Mouse (Mus musculus) kidney, embryonic 15.5 days (tissue): Measurements from ENCODE around the gene A430078G23Rik. TPM values are rescaled to one million over a fixed set of nuclear protein-coding genes. Genes with fewer than 3 reads are reported as not detected.

ENCODE experiments used
- ATAC-seq: fragments of 200-750 bp; cut with Nextera tagmentation; replicated peaks from 2 replicates; pipeline ENCODE4 v1.8.0; 2017; ENCODE audit warnings: moderate TSS enrichment; ENCODE audit not compliant: low FRiP score
- H3K27ac ChIP-seq: fragments of 300-500 bp; sonication (generic); 2 replicates; pipeline ENCODE4 v1.5.1; 2015; ENCODE audit warnings: mild to moderate bottlenecking, inconsistent platforms
- H3K27me3 ChIP-seq: fragments of 300-500 bp; sonication (generic); 2 replicates; pipeline ENCODE4 v1.6.1; 2015; ENCODE audit warnings: inconsistent platforms
- H3K36me3 ChIP-seq: fragments of 300-500 bp; sonication (generic); 2 replicates; pipeline ENCODE4 v1.6.1; 2015; ENCODE audit warnings: inconsistent platforms
- H3K4me1 ChIP-seq: fragments of 300-500 bp; sonication (generic); 2 replicates; pipeline ENCODE4 v1.6.1; 2015; ENCODE audit warnings: inconsistent platforms
- H3K4me2 ChIP-seq: fragments of 300-500 bp; sonication (generic); 2 replicates; pipeline ENCODE4 v1.6.1; 2015; ENCODE audit warnings: moderate library complexity, mild to moderate bottlenecking, inconsistent platforms
- H3K4me3 ChIP-seq: fragments of 300-500 bp; sonication (generic); replicated peaks from 2 replicates; pipeline ENCODE4 v1.5.1; 2015; ENCODE audit warnings: mild to moderate bottlenecking, inconsistent platforms
- H3K9ac ChIP-seq: fragments of 300-500 bp; sonication (generic); 2 replicates; pipeline ENCODE4 v1.6.1; 2015; ENCODE audit warnings: mild to moderate bottlenecking, inconsistent platforms
- H3K9me3 ChIP-seq: fragments of 300-500 bp; sonication (generic); replicated peaks from 2 replicates; pipeline ENCODE4 v1.6.1; 2016; ENCODE audit warnings: inconsistent platforms
- WGBS: fragments of 180-500 bp; shearing (Covaris S2); methylation state at CpG from one replicate; pipeline ENCODE4 v1.1.7; 2015; ENCODE audit warnings: mixed read lengths; 5-methylcytosine and 5-hydroxymethylcytosine counted together
- polyA plus RNA-seq: library from polyadenylated mRNA; unstranded; fragments of >200 nt; fragmentation: Nextera tagmentation; extraction: Ambion mirVana; gene quantifications from 2 replicates; pipeline ENCODE4 v1.2.1, GENCODE M21; 2015

Gene A430078G23Rik
- polyA plus RNA-seq, 1 experiment from 2014 or later: 0.12 TPM

DNA sequence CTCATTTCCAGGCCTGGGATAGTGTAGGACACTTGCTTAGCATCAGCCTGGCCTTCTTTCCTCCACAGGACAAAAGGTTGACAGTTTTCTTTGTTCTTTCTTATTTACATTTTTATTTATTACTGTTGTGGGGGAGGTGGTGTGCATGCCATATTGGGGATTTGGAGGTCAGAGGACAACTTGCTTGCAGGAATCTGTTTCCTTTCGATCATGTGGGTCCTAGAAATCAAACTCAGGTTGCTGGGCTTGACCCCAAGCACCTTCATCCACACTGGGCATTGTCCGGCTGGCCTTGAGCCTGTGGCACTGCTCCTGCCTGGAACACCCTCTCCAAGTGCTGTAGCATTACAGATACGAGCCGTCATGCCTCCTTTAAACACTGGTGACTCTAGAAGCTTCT, 63.6 kb downstream of the A430078G23Rik start:
- H3K4me2 ChIP-seq: no peak overlapping the region
- H3K4me1 ChIP-seq: peaks cover 57% of the 10 kb centered on the region
- 23% methylated on average over 4 of the region's 4 CpGs for WGBS
- no peak overlapping the region for H3K9ac ChIP-seq
- ATAC-seq: peak; percentile 41; the same call in 1 of the 2 replicates
- H3K9me3 ChIP-seq: no peaks in the 10 kb centered on the region
- peak overlapping the region; percentile 73 for H3K27ac ChIP-seq
- no peaks in the 10 kb centered on the region for H3K36me3 ChIP-seq
- no peak overlapping the region for H3K4me3 ChIP-seq
- no peaks in the 10 kb centered on the region for H3K27me3 ChIP-seq

DNA sequence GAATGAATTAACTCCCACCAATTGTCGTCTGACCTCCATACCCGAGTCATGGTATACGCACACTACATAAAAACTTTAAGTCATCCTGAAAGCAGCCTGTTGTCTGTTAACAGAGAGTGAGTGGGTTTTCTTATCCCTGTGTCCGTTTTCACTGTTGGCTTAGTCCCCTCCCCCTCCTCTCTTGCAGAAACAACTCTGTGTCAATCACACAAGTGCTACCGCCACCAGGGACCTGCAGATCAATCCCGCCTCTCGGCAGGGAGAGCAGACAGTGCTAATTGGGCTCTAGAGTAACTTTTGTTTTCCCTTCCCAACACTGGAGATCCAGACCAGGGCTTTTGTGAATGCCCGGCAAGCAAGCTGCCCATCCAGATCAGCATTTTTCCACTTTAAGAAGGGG, 64.2 kb downstream of the A430078G23Rik start:
- H3K27ac ChIP-seq: peak overlapping the region; percentile 73
- H3K4me3 ChIP-seq: no peak overlapping the region
- no peaks in the 10 kb centered on the region for H3K36me3 ChIP-seq
- no peak overlapping the region for H3K9ac ChIP-seq
- 8% methylated on average over 8 of the region's 8 CpGs for WGBS
- no peaks in the 10 kb centered on the region for H3K27me3 ChIP-seq
- H3K9me3 ChIP-seq: no peaks in the 10 kb centered on the region
- peak overlapping the region; percentile 5; the same call in 1 of the 2 replicates for H3K4me2 ChIP-seq
- H3K4me1 ChIP-seq: peaks cover 57% of the 10 kb centered on the region
- peak; percentile 75 for ATAC-seq

DNA sequence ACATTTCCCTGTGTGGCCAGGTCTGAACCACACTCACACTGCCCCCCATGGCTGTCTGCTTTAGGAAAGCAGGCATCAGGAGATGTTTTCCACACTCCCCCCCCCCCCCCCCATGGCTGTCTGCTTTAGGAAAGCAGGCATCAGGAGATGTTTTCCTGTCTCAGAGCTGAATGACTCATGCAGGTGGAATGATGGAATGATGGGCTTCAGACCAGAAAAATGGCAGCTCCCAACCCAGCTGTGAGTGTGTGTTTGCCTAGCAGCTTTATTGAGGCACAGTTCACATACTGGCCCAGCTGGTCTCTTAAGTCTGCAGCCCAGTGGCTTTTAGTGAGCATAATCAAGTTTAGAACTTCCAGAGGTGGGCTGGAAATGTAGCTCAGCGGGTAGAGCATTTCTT, 64.9 kb downstream of the A430078G23Rik start:
- Histone ChIP-seq H3K4me2 (peak overlapping the region; percentile 5; the same call in 1 of the 2 replicates), H3K27me3 (no peaks in the 10 kb centered on the region), H3K4me1 (peaks cover 57% of the 10 kb centered on the region), H3K36me3 (no peaks in the 10 kb centered on the region), H3K9me3 (no peaks in the 10 kb centered on the region), H3K9ac (no peak overlapping the region), H3K4me3 (no peak overlapping the region), H3K27ac (peak overlapping the region; percentile 73)
- 89% methylated on average over 1 of the region's 1 CpGs for WGBS
- ATAC-seq: no peak

DNA sequence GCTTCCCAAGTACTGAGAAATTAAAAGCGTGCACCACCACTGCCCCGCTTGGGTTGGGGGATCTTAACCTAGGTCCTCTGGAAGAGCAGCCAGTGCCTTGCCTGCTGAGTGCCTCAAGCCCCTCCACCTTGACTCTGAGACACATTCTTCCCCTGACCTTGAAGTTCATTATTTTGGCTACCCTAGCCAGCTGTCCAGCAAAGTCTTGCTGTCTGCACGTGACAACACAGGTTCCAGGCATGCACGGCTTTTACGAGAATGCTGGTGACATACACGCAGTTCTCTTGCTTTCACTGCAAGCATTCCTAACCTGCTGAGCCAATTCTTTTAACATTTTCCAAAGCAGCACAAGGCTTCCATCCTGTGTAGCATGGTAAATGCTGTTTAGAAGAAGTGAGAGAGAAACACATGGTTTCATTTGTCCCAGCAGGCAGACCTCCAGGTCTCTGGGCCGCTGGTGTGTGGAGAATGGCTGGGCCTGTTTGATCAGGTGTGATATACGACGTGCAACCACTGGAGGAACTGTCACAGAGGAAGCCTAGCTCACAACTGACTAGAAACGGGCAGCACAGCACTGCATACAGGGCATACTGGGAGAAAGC, 67.0 kb downstream of the A430078G23Rik start:
- Histone ChIP-seq H3K9me3 (no peaks in the 10 kb centered on the region), H3K36me3 (0 out of 2 replicates have a peak, but pooled peaks cover 2% of the 10 kb centered on the region), H3K4me3 (no peak overlapping the region), H3K9ac (no peak overlapping the region), H3K4me2 (no peak overlapping the region), H3K27ac (peak overlapping the region; percentile 68; the same call in 1 of the 2 replicates), H3K4me1 (peaks cover 49% of the 10 kb centered on the region), H3K27me3 (no peaks in the 10 kb centered on the region)
- no peak for ATAC-seq
- WGBS: 39% methylated on average over 10 of the region's 10 CpGs

DNA sequence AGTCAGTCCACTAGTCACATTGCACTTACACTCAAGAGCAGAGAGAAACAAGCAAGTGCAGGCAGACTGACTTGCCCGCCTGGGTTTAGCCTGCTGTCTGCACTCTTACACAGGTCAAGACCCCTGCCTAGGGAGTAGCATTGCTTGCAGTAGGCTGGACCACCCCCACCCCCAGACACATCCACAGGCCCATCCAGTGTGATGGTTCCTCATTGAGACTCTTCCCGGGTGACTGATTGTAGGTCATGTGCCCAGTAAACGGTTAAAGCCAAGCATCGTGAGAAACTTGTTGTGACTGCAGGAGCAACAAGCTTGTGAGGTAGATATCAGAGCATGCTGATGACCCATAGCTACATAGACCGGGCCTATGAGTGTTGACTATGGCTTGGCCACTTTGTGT, 68.3 kb downstream of the A430078G23Rik start:
- no peak overlapping the region for H3K4me3 ChIP-seq
- no peak overlapping the region for H3K4me2 ChIP-seq
- no peak overlapping the region for H3K27ac ChIP-seq
- H3K9me3 ChIP-seq: no peaks in the 10 kb centered on the region
- H3K27me3 ChIP-seq: no peaks in the 10 kb centered on the region
- no peak overlapping the region for H3K9ac ChIP-seq
- 0 out of 2 replicates have a peak, but pooled peaks cover 2% of the 10 kb centered on the region for H3K36me3 ChIP-seq
- no peak for ATAC-seq
- H3K4me1 ChIP-seq: peaks cover 42% of the 10 kb centered on the region
- 78% methylated on average over 5 of the region's 5 CpGs for WGBS

DNA sequence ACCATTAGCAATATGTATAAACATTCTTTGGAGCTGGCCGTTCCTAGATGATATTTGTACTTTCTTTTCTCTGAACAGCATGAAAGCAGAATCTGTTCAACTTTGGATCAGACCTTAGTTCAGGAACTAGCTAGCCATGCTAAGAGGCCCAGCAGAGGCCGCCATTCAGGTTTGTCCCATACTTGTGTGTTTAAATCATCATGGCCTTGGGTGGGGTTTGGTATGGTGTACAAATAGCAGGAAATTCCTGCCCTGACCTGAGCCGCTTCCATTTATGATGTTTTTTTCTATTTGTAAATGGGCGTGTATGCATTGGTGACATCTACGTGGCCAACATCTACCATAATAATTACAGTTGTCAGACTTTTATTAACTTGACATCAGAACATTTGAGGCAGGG, 72.0 kb downstream of the A430078G23Rik start:
- Histone ChIP-seq H3K4me2 (no peak overlapping the region), H3K9me3 (no peaks in the 10 kb centered on the region), H3K27me3 (no peaks in the 10 kb centered on the region), H3K9ac (no peak overlapping the region), H3K4me1 (peaks cover 11% of the 10 kb centered on the region), H3K36me3 (peaks cover 31% of the 10 kb centered on the region), H3K4me3 (no peak overlapping the region), H3K27ac (no peak overlapping the region)
- WGBS: 87% methylated on average over 5 of the region's 5 CpGs
- ATAC-seq: no peak

DNA sequence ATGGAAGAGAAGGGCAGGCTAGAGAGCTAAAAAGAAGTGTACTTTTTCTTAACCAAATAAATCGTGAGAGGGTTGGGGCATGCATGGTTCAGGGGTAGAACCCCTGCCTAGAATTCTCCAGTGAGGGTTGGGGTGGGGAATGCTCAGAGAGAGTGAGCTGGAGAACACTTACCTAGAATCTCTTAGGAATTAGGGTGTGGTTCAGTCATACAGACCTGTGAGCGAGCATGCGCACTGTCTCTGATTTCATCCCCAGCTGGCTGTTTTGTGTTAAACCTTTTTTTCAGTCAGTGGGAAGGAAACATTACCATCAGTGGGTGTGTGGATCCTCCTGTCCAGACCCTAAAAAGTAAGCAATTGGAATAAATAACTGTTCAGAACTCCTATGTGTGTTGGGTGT, 73.0 kb downstream of the A430078G23Rik start:
- H3K4me1 ChIP-seq: peaks cover 3% of the 10 kb centered on the region; the same call in 1 of the 2 replicates
- WGBS: 91% methylated on average over 3 of the region's 3 CpGs
- H3K27me3 ChIP-seq: no peaks in the 10 kb centered on the region
- H3K4me2 ChIP-seq: no peak overlapping the region
- no peak overlapping the region for H3K4me3 ChIP-seq
- no peak overlapping the region for H3K9ac ChIP-seq
- no peaks in the 10 kb centered on the region for H3K9me3 ChIP-seq
- no peak for ATAC-seq
- H3K27ac ChIP-seq: no peak overlapping the region
- peaks cover 36% of the 10 kb centered on the region for H3K36me3 ChIP-seq

DNA sequence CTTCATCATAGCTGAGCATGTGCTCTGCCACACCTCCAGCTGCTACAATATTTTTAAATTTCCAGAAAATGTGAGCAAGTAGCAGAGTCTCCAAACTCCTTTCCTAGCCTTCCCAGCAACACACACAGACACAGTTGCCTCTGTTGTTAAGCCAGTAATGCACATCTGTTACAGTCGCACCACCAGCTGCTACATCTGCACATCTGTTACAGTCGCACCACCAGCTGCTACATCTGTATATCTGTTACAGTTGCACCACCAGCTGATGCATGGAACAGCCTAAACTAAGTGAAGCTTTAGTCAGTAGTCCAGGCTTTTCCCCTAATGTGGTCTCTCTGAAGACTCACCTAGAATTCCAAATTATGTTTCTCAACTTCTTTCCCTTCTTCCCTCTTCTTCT, 75.2 kb downstream of the A430078G23Rik start:
- no peak overlapping the region for H3K4me2 ChIP-seq
- no peaks in the 10 kb centered on the region for H3K27me3 ChIP-seq
- peaks cover 59% of the 10 kb centered on the region for H3K36me3 ChIP-seq
- H3K4me3 ChIP-seq: no peak overlapping the region
- no peaks in the 10 kb centered on the region for H3K9me3 ChIP-seq
- H3K27ac ChIP-seq: no peak overlapping the region
- peaks cover 3% of the 10 kb centered on the region; the same call in 1 of the 2 replicates for H3K4me1 ChIP-seq
- ATAC-seq: no peak
- 91% methylated on average over 2 of the region's 2 CpGs for WGBS
- H3K9ac ChIP-seq: no peak overlapping the region

DNA sequence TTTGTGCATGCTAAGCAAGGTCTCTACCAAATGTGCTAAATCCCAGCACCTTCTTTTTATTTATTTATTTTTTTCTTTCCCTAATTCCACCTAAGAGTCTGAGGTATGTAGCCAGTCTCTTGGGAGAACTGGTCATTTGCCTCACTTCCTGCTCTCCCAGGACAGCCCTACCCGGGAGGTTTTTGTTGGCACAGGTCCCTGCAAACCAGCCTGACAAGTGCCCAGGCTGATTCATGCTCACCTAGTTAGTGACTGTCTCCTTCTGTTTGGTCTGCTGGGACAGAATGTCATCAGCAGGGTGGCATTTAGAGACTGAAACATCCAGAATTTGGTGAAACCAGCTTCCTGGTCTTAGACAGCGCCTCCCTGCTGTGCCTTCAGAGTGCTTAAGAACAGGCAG, 76.8 kb downstream of the A430078G23Rik start:
- H3K27ac ChIP-seq: 0 out of 2 replicates have a peak overlapping the region, but pooled peaks have one; percentile 18
- H3K4me1 ChIP-seq: peaks cover 3% of the 10 kb centered on the region; the same call in 1 of the 2 replicates
- no peak overlapping the region for H3K4me3 ChIP-seq
- no peak overlapping the region for H3K9ac ChIP-seq
- peaks cover 72% of the 10 kb centered on the region for H3K36me3 ChIP-seq
- H3K27me3 ChIP-seq: no peaks in the 10 kb centered on the region
- H3K9me3 ChIP-seq: no peaks in the 10 kb centered on the region
- 58% methylated on average over 2 of the region's 2 CpGs for WGBS
- ATAC-seq: no peak
- H3K4me2 ChIP-seq: no peak overlapping the region

DNA sequence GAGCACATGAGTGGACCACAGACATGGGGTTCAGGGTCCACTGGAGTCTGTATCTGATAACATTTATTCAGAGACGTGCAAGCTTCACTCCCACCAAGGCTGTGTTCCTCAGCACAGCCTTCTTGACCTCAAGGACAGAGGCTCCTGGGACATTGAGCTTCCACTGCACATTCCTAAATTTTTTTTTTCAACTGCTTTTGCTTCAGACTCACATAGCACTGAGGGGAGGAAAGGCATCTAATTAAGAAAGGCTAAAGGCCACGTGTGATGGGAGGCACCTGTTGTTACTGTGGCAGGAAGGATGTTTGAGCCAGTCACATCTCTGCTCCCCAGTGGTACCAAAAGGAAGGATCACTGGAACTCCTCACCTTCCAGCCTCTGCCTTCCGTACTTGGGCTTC, 77.9 kb downstream of the A430078G23Rik start:
- H3K4me2 ChIP-seq: no peak overlapping the region
- H3K36me3 ChIP-seq: peaks cover 82% of the 10 kb centered on the region
- ATAC-seq: peak; percentile 65
- H3K27ac ChIP-seq: 0 out of 2 replicates have a peak overlapping the region, but pooled peaks have one; percentile 22
- no peaks in the 10 kb centered on the region for H3K27me3 ChIP-seq
- no peak overlapping the region for H3K4me3 ChIP-seq
- no peak overlapping the region for H3K9ac ChIP-seq
- no peaks in the 10 kb centered on the region for H3K9me3 ChIP-seq
- WGBS: 51% methylated on average over 3 of the region's 3 CpGs
- H3K4me1 ChIP-seq: peaks cover 3% of the 10 kb centered on the region; the same call in 1 of the 2 replicates

DNA sequence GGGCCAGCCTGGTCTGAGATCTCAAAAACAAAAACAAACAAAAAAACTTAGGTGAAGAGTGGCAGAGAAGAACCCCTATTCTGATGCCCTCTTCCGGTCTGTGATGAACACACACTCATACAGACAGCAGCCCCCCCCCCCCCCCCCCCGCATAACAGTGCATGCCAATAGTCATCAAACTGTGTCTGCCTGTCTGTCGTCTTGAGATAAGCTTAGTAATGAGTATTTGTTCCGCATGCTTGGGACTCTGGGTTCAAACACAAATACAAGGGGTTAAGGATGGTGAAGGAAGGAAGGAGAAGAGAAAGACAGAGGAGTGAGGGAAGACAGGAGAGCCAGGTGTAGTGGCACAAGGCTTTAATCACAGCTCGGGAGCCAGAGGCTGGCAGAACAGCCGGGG, 83.3 kb downstream of the A430078G23Rik start:
- Histone ChIP-seq H3K27ac (no peak overlapping the region), H3K4me3 (no peak overlapping the region), H3K27me3 (no peaks in the 10 kb centered on the region), H3K4me2 (no peak overlapping the region), H3K9me3 (no peaks in the 10 kb centered on the region), H3K9ac (no peak overlapping the region), H3K36me3 (peaks cover 97% of the 10 kb centered on the region), H3K4me1 (no peaks in the 10 kb centered on the region)
- no peak for ATAC-seq
- WGBS: 85% methylated on average over 6 of the region's 6 CpGs

DNA sequence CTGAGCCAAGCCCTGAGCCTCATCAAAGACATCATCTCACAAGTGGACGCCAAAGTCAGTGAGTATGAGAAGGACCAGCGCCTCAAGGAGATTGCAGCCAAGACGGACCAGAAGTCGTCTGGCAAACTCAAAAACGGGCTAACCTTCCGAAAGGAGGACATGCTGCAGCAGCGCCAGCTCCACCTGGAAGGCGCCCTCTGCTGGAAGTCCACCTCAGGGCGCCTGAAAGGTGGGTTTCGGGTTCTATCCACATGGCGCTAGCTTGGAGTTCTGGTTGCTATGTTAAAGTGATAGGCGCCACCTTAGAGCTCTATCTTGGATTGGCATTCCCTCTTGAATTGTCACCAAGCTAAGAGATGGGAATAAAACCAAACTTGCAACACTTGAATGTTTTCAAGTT, 86.3 kb downstream of the A430078G23Rik start:
- no peak overlapping the region for H3K27ac ChIP-seq
- H3K4me3 ChIP-seq: no peak overlapping the region
- H3K36me3 ChIP-seq: peaks cover 85% of the 10 kb centered on the region
- WGBS: 86% methylated on average over 12 of the region's 12 CpGs
- ATAC-seq: no peak
- no peaks in the 10 kb centered on the region for H3K4me1 ChIP-seq
- no peak overlapping the region for H3K4me2 ChIP-seq
- H3K9me3 ChIP-seq: no peaks in the 10 kb centered on the region
- H3K27me3 ChIP-seq: no peaks in the 10 kb centered on the region
- no peak overlapping the region for H3K9ac ChIP-seq
